Mouse (Mus musculus) fibroblast of lung, adult 2 months (primary cell): ENCODE results near the gene Mtrex.

Experiments used
- DNase-seq: peaks from one replicate; pipeline ENCODE4 v3.0.0-alpha.2; 2011; ENCODE audit warnings: low read depth

Mtrex gene

DNA sequence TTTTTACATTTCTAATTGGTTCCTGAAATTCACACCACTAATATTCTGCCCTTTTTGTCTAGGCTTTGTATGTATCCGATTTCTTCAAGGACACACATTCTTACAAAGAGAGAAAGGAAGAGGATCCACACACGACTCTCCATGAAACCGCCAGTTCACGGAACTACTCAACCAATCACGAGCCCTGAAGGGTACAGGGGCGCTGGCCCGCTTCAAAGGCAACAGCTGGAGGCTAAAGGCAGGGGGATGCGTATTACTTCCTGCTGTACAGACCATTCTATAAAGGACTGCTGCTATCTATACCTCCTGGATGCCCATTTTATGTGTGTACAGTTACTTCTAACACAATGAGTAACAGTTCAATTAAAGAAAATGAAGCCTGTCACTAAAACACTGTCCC, 59.8 kb downstream of the Mtrex start:
- no peak for DNase-seq

DNA sequence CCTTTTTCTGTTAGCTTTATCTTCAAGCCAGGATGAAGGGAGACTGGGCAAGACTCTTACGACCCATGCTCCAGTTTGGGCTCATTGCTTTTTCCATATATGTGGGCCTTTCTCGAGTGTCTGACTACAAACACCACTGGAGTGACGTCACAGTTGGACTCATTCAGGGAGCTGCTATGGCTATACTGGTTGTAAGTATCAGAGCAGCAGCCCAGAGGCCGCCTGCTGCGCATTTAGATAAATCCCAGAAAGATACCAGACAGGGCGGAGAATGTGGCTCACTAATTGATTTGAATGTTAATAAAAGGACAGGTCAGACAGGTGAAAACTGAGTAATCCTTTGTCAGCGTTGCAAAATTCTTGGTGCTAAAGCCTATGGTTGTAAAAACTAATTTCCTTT, 60.4 kb downstream of the Mtrex start:
- DNase-seq, result no peak

DNA sequence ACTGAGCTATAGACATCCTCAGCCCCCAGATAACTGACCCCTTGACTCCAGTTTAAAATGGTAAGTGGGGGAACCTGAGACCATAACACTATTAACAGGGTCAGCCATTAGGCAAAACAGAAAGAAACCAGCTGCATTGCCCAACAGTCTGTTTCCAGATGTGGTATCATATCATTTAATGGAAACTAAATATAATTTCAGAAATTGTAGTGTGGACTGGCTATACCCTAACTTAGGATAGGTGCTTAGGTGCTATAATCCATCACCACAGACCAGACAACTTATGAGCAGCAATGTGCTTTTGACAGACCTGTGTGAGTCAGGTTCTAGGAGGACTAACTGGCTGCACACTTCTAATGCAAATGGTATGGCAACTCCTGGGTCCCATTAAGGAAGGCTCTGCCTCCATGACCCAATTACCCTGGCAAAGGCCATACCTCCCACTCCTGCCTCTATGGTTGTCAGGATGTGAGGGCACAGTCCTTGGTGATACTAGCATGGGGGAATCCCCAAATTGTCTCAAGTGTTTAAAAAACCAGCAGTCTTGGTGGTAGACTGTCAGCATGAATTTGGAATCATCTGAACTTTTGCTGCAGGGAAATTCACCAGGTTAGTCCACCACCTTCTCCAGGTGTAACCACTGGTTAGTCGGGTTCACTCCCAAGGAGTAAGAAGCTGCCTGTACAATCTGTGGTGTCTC, 64.1 kb downstream of the Mtrex start:
- DNase-seq, result no peak

DNA sequence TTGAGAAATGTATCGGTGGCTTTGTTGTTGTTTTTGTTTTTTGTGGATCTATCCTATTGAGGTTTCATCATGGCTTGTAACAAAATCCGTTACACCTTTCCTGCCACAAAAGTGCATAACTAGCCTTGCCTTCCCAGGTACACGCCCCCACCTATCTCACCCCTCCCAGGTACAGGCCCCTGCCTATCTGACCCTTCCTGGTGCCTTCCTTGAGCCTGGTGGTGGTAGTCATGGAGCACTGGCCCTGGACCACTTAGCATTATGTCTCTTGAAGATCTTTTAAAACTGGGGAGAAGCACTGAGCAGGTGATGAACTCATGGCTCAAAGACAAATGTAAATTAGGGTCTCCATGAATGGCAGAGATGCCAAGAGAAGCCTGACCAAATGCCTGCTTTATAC, 64.9 kb downstream of the Mtrex start:
- DNase-seq, result no peak

DNA sequence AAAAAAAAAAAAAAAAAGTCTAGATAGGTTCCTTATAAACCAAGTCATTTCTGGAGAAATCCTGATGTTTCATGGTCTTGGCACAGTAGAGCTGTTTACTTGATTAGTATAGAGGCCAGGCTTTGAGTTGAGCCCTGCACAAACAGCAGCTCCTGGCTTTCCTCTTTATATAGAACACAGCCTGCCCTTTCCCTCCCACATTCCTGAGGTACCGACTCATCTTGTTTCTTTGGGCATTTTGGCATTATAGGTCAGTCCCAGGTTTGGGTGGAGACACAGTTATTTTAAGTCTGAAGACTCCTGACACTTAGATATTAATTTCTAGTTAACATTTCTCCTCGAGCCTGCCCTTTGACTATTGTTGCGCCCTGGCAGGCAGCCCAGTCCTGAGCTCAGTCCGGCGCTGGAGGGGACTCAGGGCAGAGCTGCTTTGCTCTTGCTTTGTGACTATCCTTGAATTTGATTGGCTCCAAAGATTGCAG, 65.3 kb downstream of the Mtrex start:
- peak; percentile 49 for DNase-seq

DNA sequence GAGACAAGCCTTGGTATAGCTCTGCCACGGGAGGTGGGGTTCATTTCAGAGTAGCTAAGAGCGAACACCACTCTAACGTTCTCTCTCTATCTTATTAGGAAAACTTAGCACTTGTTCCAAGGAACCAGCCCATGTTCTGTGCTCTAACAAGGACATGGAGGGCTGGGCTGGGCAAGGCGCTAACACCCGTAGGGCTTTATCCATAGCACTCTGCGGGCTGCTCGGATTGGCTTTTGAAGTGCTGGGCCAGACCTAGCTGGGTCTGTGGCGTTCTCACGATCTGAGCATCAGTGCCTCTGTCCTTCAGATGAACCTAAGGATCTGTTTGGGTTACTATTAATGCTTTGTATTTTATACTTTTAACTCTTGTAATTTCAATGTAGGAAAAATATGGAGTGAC, 66.3 kb downstream of the Mtrex start:
- no peak for DNase-seq

DNA sequence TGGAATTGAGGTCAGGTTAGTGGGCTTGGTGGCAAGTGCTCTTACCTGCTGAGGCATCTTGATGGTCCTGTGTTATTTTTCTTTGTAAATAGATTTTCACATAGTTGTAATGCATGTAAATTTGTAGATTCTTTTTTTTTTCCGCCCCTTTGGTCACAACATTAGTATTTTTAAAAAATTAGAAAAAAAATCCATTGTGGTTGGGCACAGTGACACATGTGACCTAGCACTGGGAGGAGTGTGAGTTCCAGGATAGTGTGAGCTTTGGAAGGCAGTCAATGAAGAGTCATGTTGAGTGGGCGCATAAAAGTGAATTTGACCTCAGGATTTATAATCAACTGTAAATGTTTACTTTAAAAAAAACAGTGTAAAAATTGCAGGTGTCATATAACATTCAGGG, 66.8 kb downstream of the Mtrex start:
- DNase-seq, result no peak

DNA sequence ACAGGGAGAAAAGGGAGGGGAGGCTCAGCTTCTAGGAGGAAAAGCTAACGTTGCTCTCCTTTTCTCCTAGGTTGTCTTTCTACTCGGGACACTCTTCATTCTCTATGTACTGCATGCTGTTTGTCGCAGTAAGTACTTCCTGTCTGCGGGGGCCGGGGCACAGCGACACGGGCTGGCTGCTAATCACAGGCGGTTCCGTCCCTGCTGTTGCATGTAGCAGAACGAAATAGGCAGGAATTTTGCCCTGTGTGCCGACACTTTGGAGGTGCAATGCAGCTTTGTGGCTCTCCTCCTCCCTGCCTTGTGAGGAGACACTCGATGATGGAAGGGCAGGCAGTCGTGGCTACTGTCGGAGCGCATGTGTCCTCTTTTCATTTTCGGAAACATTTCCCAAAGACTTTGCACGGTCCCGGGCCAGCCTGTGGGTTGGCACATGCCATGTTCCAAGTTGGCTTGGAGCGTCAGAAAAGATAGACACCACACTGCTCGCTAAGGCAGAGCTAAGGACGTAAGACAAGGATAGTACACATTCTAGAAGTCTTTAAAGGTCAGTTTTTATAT, 67.5 kb downstream of the Mtrex start:
- DNase-seq, result no peak

DNA sequence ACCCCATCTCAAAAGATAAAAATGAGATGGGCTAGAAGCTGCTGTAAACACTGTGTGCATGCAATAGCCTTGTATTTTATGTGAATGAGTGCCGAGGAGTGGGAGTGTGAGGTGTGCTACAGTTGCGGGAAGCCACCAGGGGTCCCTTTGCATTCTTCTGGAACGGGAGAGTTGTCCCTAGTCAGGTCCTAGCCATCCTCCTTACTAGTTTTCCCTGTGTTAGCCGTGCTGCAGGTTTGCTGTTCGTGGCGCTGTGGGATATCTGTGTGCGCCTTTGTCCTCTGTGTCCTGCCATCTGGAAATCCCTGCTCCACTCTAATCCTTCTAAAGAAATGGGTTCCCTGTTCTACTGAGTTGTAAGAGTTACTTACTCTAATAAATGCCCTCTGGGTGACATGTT, 69.3 kb downstream of the Mtrex start:
- no peak for DNase-seq

DNA sequence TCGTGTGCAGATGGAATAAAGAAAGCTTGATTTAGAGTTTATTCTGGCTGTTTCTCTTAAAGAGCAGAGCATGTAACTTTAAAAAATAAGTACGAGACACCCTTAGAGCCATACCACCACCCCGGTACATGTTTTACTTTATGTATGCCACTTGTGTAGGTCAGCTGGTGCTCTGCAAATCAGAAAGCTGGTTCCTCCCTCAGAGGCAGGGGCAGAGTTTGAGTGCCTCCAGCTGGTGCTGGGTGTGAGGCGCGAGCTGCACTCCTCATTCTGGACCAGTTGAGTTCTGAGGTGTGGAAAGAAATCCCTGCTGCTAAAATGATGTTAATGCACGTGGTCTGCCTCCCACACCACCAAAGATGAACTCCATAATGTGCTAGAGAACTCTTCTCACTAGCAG, 72.8 kb downstream of the Mtrex start:
- DNase-seq, result no peak

DNA sequence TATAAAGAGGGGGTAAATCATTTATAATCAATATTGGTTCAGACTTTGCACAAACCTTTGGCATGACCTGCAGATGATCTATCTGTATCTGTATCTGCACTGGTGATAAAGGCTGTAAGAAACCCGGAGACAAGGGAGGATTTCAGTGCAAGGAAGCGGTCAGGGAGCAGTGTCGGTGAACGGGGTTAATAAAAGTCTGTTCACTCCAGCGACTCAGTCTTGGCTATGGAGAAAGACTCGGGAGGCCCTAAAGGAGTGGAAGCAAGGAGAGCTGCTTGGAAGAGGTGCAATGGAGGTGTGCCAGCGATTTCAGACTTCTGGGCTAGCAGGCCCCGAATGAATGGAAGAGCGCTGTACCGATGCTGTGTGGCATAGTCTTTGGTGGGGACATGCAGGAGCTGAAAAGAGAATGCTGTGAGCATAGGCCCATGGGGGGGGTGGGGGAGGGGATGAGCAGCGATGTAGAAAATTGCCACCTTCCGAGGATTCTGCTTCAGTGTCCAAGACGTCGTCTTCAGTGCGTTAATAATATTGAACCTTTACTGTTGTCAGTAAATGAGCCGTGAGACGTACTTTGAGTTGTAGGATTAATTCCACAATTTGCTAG, 73.4 kb downstream of the Mtrex start:
- DNase-seq, result no peak

DNA sequence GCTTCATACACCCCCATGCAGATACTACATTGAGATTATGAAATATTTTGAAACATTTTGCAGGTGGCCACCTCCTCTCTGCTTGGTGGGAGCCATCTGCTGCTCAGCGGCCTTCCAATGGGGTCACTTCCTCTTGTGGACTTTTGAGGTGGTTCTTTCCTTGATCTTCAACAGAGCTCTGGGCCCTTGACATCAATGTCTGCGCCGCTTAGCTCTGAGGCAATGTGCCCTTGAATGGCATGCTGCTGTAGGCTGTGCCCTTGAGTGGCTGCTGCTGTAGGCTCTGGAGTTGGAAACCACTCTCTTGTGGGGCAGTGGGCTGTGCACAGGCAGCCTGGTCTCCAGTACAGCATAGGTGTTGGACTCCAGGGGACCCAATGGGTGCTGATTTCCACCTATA, 81.3 kb downstream of the Mtrex start:
- DNase-seq, result no peak

DNA sequence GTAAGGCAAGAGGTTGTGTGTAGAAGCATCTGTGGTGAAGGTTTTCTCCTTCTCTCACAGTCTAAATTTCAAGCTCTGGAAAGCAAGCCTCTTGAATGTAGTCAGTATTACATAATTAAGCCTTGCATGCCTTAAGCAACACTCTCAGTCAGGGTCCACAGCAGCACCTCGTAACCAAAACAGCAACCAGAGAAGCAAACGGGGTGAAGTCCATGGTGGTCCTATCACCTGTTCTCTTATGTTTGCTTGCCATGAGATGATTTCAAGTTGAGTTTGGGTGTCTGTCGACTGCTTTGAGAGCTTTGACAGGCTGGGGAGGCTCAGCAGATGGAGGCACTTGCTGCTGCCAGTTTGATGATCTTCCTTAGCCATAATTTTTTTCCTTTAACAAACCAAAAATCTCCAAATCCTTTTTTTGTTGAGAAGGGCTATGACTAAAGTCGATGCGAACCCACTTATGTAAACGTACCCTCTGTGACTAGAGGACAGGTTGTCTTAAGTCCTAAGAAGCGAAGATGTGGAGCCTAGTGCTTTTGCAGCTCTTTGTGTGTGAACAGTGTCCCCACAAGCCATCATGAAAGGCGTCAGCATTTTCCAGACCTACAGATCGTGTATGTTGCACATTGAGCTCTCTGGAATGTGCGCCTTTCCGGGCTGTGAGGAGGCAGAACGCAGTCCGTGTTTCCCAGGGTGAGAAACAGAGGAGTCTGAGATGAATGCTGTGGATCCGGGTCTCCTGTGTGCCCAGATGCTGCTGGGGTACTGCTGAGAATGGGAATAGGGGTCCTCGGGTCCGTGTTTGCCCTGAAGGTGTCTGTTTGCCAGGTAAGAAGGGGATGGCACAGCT, 86.7 kb downstream of the Mtrex start:
- no peak for DNase-seq

DNA sequence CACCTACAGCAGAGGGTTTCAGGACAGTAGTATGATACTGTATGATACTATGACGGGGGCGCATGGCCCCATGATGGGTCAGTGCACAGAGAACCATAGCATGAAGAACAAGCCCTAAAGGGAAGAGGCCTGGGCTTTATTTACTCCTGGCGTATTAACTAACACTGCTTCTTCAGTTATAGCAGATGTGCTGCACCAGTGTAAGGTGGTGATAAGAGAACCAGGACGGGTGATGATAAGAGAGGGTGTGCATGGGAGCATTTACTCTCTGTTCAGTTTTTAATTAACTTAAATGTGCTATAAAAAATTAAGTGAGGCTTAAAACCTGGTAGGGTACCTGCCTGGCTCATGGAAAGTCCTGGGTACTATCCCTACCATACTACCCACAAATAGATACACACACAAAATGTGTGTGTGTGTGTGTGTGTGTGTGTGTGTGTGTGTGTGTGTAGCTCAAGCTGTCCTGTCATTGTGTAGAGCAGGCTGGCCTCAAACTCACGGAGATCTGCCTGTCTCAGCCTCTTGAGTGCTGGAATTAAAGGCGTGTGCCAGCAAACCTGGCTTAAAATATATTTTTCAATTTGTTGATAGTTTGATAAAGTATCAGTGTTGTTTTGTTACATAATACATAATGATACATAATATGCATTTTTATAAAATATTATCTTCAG, 88.5 kb downstream of the Mtrex start:
- no peak for DNase-seq

DNA sequence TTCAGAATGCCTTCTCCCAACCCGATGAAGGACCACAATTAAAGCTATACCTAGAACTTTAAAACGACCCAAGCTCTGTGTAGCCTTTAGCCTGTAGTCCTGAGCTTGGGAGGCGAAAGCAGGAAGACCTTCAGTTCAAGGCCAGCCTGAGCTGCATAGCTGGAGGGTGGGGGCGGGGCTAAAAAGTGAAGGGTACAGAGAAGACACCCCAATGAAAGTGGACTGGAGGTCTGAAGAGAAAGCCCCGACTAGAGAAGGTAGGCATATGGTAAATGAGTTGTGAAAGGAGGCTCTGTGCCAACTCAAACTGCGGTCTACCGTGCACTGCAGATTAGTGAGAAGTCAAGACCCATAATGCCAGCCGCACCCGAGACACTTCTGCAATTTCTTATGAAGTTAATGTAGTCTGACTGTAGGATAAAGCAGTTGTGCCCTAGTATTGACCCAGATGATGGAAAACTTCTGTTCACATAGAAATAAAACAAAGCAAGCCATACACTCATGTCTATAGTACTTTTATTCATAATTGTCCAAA, 89.5 kb downstream of the Mtrex start:
- DNase-seq, result no peak

DNA sequence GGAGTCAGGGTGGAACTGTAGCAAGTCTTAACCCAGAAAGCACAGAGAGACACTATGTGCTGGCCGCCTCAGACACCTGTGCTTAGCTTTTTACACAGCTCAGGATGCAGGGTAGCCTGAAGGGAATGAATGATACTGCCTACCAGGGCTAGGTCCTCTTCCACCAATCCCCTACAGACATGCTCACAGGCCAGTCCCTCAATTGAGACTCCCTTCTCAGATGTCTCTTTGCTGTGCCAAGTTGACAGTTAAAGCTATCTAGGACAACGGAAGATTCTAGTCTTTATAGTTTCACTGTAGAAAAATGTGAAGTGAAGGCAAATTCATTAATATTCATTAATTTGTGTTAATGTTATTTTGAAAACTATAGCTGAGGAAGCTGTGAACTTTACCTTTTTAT, 90.2 kb downstream of the Mtrex start:
- no peak for DNase-seq

DNA sequence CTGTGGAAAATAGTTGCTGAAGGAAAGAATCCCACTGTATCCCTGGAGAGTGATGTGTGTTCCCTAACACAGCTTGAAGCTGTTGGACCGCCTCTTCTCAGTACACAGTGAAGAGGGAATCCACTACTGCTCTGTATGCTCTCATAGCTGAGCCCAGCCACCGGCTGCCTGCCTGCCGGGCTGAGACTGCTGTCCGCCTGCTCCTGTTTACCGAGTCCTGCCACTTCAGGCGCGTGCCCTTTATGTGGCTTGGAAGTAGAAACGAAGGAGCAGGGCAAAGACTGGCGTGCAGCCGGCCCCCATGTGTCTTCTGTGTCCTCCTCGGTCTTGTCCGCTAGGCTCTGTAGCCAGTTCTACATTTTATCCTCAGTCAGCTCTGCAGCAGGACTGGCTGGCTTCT, 92.1 kb downstream of the Mtrex start:
- DNase-seq, result no peak

DNA sequence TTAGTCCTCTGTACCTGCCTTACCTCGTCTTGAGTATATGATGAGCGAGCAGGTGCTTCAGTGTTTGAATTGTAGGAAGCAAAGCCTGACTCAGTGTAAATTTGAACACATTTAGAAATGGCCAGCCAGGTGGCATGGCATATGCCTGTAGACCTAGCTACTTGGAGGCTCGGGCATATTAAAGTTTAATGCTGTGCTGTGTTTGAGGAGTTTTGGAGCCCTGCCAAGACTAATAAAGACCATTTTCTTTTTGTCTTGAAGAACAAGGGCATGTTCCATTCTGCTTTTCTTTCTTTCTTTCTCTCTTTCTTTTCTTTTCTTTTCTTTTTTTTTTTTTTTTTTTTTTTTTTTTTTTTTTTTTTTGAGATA, 93.3 kb downstream of the Mtrex start:
- no peak for DNase-seq

DNA sequence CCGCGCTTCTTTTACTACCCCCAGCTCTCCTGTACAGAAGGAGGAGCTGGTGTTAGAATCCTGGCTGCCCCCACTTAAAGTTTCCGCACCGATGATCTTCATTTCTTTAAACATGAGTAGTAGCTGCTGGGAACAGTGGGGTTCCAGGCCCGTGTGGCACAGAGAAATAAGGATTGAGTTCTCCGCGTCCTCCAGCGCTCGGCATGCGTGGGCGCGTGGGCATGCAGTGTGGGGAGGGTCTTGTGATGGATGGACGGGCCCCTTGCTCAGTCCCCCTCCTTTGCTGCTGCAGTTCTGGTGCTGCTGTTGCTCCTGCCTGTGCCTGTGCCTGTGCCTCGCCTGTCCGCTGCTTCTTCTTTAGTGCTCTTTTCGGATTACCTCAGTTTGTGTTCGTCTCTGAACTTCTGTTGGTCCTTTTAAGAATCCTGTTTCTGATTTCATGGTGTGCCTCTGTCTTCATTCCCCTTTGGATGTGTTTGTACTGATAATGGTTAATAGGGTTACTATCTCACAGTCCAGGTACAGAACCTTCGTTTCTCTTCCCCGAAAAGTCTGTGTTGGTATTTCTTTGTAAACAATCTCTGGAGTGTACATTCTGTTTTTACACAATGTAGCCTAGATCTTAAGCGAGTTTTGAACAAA, 93.8 kb downstream of the Mtrex start:
- no peak for DNase-seq

DNA sequence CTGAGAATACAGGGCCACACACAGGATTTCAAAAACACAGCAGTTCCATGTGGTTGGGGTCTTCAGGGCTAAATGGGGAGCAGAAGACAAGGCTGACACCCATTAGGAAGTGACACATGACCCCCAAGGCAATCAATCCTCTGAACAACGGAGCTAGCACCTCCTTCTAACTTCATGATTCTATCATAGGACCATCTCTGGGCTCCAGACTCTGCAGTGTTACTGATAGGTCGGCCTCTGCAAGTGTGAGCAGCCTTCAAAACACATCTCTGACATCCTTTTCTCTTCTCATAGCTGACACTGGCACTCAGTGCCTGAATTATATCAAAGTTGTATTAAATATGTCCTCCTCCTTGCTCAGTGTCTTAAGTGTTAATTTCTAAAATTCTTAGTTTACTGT, 94.6 kb downstream of the Mtrex start:
- DNase-seq, result no peak

DNA sequence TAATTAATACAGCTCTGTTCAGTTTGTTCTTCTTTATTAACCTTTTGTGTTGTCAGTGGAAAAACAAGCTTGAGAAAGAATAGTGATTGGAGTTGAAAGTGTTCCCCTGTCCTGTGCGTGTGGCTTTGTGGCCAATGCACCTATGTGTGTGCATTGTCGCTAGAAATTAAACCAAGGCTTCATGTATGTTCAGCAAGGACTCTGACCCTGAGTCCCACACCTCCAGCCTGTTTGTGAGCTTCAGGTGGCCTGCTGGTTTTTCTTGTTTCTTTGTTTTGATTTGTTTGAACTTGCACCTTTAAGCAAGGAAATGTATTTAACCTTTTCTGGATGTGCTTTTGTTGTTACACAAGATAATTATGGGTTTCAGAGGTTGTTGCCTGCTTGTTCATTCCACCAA, 97.6 kb downstream of the Mtrex start:
- DNase-seq, result no peak

DNA sequence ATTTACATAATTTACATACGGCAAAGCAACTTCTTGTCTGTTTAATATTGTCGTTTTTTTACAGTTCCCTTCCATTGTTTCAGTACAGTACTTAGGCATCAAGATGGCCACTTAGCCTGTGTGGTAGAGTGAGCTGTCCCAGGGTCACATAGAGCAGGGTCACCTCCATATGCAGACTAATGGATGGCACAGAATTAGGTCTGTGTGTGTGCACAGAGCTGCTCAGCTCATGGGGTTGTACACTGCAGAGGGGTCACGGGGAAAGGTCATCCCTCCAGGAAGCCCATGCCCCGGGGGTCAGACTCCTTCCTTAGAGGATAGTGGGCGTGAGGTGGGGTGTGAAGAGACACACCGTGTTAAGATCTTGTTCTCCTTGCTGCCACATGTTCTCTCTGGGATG, 101.7 kb downstream of the Mtrex start:
- no peak for DNase-seq
